Mouse (Mus musculus) limb, embryonic 11.5 days (tissue): ENCODE results near the gene 4931429L15Rik. TPM values are rescaled to one million over a fixed set of nuclear protein-coding genes. Genes with fewer than 3 reads are reported as not detected.

Experiments used
- ATAC-seq: fragments of 200-750 bp; cut with Nextera tagmentation; 2 replicates; pipeline ENCODE4 v1.8.0; 2017; ENCODE audit warnings: low read depth; ENCODE audit not compliant: insufficient number of reproducible peaks, low FRiP score, low TSS enrichment
- DNase-seq: peaks from one replicate; pipeline ENCODE4 v3.0.0-alpha.2; 2015; ENCODE audit warnings: low spot score
- H3K27ac ChIP-seq: fragments of 300-500 bp; sonication (generic); replicated peaks from 2 replicates; pipeline ENCODE4 v1.5.1; 2014; ENCODE audit warnings: low read depth, mild to moderate bottlenecking, low read length
- H3K27me3 ChIP-seq: fragments of 300-500 bp; sonication (generic); 2 replicates; pipeline ENCODE4 v1.6.1; 2014; ENCODE audit warnings: mild to moderate bottlenecking, low read length, mixed read lengths; ENCODE audit not compliant: control insufficient read depth, insufficient read depth
- H3K36me3 ChIP-seq: fragments of 300-500 bp; sonication (generic); 2 replicates; pipeline ENCODE4 v1.6.1; 2014; ENCODE audit warnings: mild to moderate bottlenecking, low read length, moderate library complexity, mixed read lengths; ENCODE audit not compliant: control insufficient read depth, insufficient read depth
- H3K4me1 ChIP-seq: fragments of 300-500 bp; sonication (generic); 2 replicates; pipeline ENCODE4 v1.6.1; 2014; ENCODE audit warnings: low read length, mixed read lengths; ENCODE audit not compliant: control insufficient read depth, insufficient read depth
- H3K4me2 ChIP-seq: fragments of 300-500 bp; sonication (generic); 2 replicates; pipeline ENCODE4 v1.6.1; 2014; ENCODE audit warnings: low read depth, mild to moderate bottlenecking, moderate library complexity; ENCODE audit not compliant: severe bottlenecking
- H3K4me3 ChIP-seq: fragments of 300-500 bp; sonication (generic); 2 replicates; pipeline ENCODE4 v1.5.1; 2014; ENCODE audit warnings: low read depth, low read length
- H3K9ac ChIP-seq: fragments of 300-500 bp; sonication (generic); 2 replicates; pipeline ENCODE4 v1.6.1; 2014; ENCODE audit warnings: mild to moderate bottlenecking, low read length
- H3K9me3 ChIP-seq: fragments of 300-500 bp; sonication (generic); 2 replicates; pipeline ENCODE4 v1.6.1; 2016; ENCODE audit warnings: low read length; ENCODE audit not compliant: control insufficient read depth
- WGBS: fragments of 180-500 bp; shearing (Covaris S2); extraction: QIAGEN DNeasy Blood & Tissue Kit; methylation state at CpG from one replicate; pipeline ENCODE4 v1.1.7; 2014; 5-methylcytosine and 5-hydroxymethylcytosine counted together
- polyA plus RNA-seq: library from polyadenylated mRNA; unstranded; fragments of >200 nt; fragmentation: Nextera tagmentation; extraction: Ambion mirVana; gene quantifications from 2 replicates; pipeline ENCODE4 v1.2.1, GENCODE M21; 2014

The 4931429L15Rik gene
- polyA plus RNA-seq, 1 experiment from 2014 or later = 0.08 TPM

DNA sequence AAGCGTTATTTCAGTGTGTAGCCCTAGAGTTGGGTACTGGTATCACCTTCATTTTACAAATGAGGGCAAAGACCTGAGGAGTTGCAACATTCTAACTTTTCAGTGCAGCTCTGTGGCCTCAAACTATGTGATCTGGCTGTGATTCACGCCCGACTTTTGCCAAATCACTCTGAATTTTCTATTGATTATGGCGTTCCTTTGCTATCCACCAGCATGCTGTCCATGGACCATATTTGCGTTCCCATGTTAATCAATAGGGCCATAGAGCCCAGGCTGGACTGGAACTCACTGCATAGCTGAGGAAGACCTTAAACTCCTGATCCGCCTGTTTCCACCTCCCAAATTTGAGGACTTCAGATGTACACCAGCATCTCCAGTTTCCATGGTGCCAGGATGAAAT is 60.7 kb downstream of the 4931429L15Rik start:
- no peak overlapping the region for H3K4me3 ChIP-seq
- no peak overlapping the region for H3K4me2 ChIP-seq
- no peaks in the 10 kb centered on the region for H3K9me3 ChIP-seq
- no peaks in the 10 kb centered on the region for H3K36me3 ChIP-seq
- H3K4me1 ChIP-seq = no peaks in the 10 kb centered on the region
- 84% methylated on average over 6 of the region's 6 CpGs for WGBS
- H3K27me3 ChIP-seq = no peaks in the 10 kb centered on the region
- ATAC-seq (no peak), DNase-seq (no peak)
- H3K27ac ChIP-seq = no peak overlapping the region
- no peak overlapping the region for H3K9ac ChIP-seq

DNA sequence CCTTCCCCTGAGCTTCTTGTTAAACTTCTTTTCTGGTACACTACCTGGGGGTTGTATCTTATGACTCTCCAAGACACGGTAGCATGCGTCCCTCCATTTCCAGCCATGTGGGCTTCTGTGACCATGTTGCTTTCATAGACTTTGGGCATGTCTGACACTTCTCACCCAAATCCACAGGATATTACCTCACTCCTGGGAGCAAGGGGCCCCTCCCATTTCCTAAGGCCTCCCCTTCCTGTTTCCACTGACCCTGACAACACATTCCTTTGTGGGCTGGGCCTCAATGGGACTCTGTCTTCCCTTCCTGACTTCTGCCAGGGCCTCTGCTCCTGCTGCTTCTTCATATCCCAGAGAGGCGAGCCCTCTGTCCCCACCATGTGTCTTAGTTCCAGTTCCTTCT is 62.2 kb downstream of the 4931429L15Rik start:
- Histone ChIP-seq H3K27me3 (no peaks in the 10 kb centered on the region), H3K9me3 (no peaks in the 10 kb centered on the region), H3K9ac (no peak overlapping the region), H3K4me1 (no peaks in the 10 kb centered on the region), H3K27ac (no peak overlapping the region), H3K4me3 (no peak overlapping the region), H3K36me3 (no peaks in the 10 kb centered on the region), H3K4me2 (no peak overlapping the region)
- DNase-seq (no peak), ATAC-seq (no peak)
- WGBS = 92% methylated on average over 3 of the region's 3 CpGs

DNA sequence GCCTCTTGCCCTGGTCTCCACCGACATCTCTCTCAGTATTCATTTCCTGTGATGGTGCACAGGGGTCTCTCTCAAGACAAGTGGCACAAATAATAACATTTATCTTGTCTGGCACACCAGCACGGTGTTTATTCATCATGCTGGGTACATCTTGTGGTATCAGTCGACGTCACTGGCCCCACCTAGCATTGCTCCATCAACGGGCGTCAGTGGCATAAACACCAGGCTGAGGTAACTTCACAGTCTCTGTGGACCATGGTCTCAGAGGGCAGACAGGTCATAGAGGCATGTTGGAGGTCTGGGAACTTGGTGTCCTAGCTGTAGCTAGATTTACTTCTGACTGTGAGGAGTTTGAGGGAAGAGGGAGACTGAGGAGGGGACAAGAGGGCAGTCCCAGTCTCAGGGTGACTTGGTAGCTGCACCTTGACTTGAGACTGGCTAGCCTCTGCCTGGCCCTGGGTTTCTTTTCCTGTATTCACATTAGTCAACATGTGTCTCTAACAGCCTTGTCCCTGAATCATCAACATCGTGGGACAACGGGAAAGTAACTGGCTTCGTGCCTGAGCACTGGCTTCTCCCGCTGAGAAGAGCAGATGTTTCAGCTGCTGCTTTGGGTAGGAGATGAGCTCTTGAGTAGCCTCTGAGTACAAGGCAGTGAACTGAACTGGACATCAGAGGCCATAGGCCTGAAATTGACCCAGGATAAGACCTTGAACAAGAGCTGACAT is 63.0 kb downstream of the 4931429L15Rik start:
- H3K9ac ChIP-seq = no peak overlapping the region
- no peaks in the 10 kb centered on the region for H3K9me3 ChIP-seq
- no peaks in the 10 kb centered on the region for H3K4me1 ChIP-seq
- H3K4me3 ChIP-seq = no peak overlapping the region
- no peaks in the 10 kb centered on the region for H3K27me3 ChIP-seq
- no peak for DNase-seq
- no peaks in the 10 kb centered on the region for H3K36me3 ChIP-seq
- no peak overlapping the region for H3K4me2 ChIP-seq
- no peak for ATAC-seq
- no peak overlapping the region for H3K27ac ChIP-seq
- WGBS = 87% methylated on average over 10 of the region's 10 CpGs

DNA sequence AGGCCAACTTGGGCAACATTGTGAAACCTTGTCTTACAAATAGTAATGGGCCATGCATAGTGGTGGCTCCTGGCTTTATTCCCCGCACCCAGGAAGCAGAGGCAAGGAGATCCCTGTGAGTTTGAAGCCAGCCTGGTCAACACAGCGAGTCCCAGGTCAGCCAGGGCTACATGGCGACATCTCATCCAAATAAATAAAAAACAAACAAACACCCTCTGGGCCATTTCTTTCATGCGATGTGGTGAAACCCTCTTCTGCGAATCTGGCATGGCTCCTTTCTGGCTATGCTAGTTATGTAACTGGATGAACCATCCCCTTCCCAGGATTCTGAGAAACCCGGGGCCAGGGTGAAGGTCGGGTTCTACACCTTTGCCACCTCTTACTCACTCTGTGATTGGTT is 63.6 kb downstream of the 4931429L15Rik start:
- DNase-seq (no peak), ATAC-seq (no peak)
- Histone ChIP-seq H3K9ac (no peak overlapping the region), H3K27ac (no peak overlapping the region), H3K27me3 (no peaks in the 10 kb centered on the region), H3K4me2 (no peak overlapping the region), H3K9me3 (no peaks in the 10 kb centered on the region), H3K4me1 (no peaks in the 10 kb centered on the region), H3K4me3 (no peak overlapping the region), H3K36me3 (no peaks in the 10 kb centered on the region)
- 85% methylated on average over 7 of the region's 7 CpGs for WGBS

Other genes with a start within 250 kb of the 4931429L15Rik start
- gene Apoa1, start 91.4 kb downstream of the 4931429L15Rik start, polyA plus RNA-seq = 1.5 and 2.9 TPM in 2 replicates
- gene Apoc3, start 84.3 kb downstream of the 4931429L15Rik start, polyA plus RNA-seq = not detected in 2 replicates
- gene Apoa4, start 79.3 kb downstream of the 4931429L15Rik start, polyA plus RNA-seq = not detected in 2 replicates
- 0.08 TPM in 1 of 2 replicates, not detected in the other for gene Apoa5, start 51.4 kb downstream of the 4931429L15Rik start, polyA plus RNA-seq
- 60.4 and 64.2 TPM in 2 replicates for gene Zpr1, start 46.9 kb downstream of the 4931429L15Rik start, polyA plus RNA-seq
- gene Bud13, start 37.0 kb downstream of the 4931429L15Rik start, polyA plus RNA-seq = 37.9 and 38.9 TPM in 2 replicates